Mouse (Mus musculus) right cerebral cortex, postnatal 4 days (tissue): ENCODE measurements around the gene Vps53.
"Not testable (repeated sequence)": the region's sequence is repeated elsewhere in the genome, so short reads cannot be mapped to it uniquely, and the experiment has no call there.

Experiments
- DNase-seq: peaks from one replicate; pipeline ENCODE4 v3.0.0-alpha.2; 2022

The Vps53 gene

DNA sequence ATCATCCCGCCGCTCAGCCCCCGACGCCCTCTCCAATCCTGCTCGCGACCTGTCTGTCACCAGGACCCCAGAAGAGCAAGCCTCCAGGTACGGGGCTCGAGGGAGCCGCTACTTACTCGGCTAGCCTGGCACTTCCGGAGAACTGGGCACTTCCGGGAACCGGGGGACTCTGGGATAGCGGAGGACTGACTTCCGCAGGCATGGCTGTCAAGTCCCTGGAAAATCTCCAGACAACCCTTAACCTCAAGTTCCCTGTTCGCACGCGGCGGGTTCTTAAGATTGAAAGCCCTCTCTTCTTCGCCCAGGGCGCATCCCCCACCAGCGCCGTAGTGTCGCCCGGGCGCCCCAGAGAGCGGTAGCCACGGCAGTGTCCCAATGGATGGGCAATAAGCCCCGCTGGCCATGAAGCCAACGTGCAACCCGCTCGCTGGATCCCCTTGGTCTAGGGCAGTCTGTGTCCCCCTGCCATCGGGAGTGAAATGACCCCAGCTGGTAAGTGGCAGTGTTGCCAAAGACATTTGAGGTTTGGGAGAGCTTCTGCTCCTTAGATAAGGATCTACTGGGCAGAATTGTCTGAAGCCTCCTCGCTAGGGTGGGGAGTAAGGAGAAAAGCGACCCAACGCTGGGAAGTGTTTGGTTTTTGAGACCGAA lies at the start of gene Vps53, which contains the start of gene Fam57a:
Gene Vps53 (minus strand): TSS at position 153 of the 651 bp plus-strand sequence.
Gene Fam57a (plus strand): TSS at position 177 of the 651 bp plus-strand sequence.
- DNase-seq: peak; percentile 79

GRCm38 (mm10) chr11:76225051-76225450 lies 45.6 kb upstream of the Vps53 start:
- no peak for DNase-seq

DNA sequence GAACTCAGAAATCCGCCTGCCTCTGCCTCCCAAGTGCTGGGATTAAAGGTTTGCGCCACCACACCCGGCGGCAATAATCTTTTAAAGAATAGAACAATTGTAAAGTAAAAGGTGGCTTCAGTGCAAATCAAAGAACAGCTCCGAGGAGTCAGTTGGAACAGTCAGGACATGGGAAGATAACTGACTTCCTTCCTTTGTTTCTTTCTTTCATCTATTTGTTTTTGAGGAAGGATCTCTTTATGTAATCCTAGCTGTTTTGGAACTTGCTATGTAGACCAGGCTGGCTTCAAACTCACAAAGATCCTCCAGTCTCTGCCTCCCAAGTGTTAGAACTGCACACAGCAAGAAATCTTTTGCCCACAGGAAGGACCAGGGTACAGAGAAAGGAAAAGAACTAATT lies 45.2 kb upstream of the Vps53 start:
- no peak for DNase-seq

- peak; percentile 97 for DNase-seq
Measured at GRCm38 (mm10) chr11:76217390-76217800, 37.9 kb upstream of the Vps53 start, which contains the start of the genes Dbil5 and Gemin4. Gene Dbil5, plus strand, starts transcription at chr11:76217608. Gene Gemin4, minus strand, starts transcription at chr11:76217664.

- DNase-seq: peak; percentile 43
Measured at GRCm38 (mm10) chr11:76216681-76217389, 37.4 kb upstream of the Vps53 start.

DNA sequence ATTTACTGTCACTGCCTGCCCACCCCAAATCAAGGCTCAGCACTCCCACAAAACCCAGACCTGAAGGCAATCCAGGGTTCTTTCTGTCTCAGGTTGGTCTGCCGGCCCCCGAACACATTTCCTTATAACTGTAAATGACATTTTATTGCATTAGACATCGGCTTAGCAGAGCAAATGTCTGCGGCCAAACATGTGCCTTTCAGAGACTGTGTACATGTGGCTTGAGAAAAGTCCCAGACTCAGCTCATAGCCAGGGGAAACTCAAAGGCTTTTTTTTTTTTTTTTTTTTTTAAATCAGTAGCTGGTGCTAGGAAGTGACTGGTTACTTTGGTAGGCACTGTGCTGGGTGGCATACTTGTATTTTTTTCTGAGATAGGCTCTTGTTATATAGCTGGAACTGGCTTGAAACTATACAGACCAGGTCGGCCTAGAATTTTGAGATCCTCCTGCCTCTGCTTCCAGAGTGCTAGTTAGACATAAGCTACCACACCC lies 36.6 kb upstream of the Vps53 start:
- no peak for DNase-seq

DNA sequence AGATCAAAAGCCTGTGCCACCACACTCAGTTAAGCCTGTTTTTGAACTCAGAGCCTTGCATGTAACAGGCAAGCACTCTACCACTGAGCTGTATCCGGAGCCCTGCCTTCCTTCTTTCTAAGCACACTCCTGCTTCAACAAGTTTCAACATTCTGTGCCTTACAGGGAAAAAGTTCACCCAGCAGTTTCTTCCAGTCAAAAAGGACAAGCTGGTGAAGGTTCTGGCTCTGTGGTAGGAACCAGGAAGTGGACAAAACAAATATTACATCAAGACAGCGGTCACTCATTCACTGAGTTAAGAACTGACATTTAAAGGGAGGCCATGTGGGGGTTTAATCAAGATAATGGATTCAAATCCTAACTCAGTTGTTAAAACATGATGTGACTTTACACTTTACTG lies 35.6 kb upstream of the Vps53 start:
- DNase-seq: no peak

- DNase-seq: no peak
Measured at GRCm38 (mm10) chr11:76213841-76214240, 34.4 kb upstream of the Vps53 start.

GRCm38 (mm10) chr11:76211595-76211994 lies 32.1 kb upstream of the Vps53 start:
- not testable (repeated sequence) for DNase-seq

GRCm38 (mm10) chr11:76210228-76210985 lies 31.0 kb upstream of the Vps53 start:
- no peak for DNase-seq

- no peak for DNase-seq
Measured at GRCm38 (mm10) chr11:76206793-76207192, 27.3 kb upstream of the Vps53 start.

- peak; percentile 85 for DNase-seq
Measured at GRCm38 (mm10) chr11:76201761-76202674, 22.6 kb upstream of the Vps53 start.

GRCm38 (mm10) chr11:76196977-76197469 lies 17.6 kb upstream of the Vps53 start:
- no peak for DNase-seq

DNA sequence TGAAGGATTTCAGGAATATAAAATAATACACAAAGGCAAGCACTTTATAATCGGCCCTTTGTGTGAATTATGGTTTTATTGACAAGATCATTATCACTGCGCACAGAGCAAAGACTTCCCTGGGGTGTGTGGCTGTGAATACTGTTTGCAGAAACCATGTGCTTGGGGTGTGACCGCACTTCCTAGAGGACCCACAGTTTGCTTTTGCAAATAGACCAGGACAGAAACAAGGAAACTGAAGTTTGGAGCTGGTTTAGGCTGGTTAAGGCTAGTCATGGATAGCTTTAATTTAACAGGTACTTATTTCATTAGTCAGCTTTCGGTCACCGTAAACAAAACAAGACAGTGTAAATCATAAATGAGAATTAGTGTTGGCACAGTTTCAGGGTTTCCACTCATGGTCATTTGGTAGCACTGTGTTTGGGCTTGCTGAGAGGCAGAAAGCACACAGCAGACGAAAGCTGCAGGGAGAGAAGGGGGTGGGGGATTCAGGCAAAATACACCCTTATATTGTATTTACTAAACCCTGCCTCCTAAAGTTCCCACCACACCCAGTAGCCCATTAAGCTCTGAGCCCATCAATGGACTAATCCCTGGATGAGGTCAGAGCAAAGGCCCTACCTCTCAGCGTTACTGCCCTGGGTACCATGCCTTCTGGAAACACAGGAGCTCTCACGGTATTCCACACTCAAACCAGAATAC lies 17.0 kb upstream of the Vps53 start:
- no peak for DNase-seq

- DNase-seq: no peak
Measured at GRCm38 (mm10) chr11:76186908-76187307, 7.5 kb upstream of the Vps53 start.

- no peak for DNase-seq
Measured at GRCm38 (mm10) chr11:76183745-76184144, 4.3 kb upstream of the Vps53 start.

DNA sequence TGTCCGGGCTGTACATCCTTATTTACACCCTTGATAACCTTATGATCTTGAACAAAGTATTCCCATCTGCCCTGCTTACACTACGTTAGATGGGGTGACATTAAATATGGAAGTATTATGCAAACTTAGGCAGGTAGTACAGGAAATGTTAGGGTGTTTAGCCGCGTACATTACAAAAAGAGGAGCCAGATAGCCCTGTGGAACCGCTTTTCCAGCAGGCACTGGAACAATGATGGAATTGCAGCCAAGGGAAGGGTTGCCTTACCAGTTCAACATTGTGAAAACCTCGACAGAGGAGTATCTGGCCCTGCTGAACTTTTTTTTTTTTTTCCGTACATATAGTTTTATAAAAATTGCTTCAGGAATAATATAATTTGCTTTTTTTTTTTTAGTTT lies 696 bp upstream of the Vps53 start:
- no peak for DNase-seq

DNA sequence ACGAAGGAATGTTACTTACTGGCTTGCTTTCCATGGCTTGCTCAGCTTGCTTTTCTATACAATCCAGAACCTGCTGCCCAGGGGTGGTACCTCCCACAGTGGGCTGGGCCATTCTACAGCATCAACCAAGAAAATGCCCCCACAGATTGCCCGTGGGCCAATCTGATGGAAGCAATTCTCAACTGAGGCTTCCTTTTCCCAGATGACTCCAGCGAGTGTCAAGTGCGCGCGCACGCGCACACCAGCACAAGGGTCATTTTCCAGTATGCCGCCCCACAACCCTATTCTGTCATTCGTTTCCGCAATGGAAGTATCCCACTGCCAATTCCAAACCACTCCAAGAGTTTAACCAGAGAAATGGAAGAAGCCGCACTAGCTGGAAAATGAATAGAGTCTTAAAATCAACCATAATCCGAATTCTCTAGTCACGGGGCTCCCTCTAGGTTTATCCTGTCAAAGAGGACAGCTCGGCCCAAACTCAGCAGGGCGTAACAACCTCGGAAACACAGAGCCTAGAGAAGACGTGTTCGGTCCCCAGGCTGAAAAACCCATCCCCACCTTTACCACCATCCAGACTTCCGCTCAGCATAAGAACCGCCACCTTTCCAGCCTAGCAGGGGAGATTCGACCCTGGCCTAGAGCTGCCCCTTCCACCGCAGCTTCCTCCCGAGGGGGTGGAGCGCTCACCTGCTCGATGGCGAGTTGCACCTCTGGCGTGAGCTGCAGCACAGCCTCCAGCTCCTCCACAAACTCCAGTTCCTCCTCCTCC lies 537 bp downstream of the Vps53 start:
- peak; percentile 42 for DNase-seq

DNA sequence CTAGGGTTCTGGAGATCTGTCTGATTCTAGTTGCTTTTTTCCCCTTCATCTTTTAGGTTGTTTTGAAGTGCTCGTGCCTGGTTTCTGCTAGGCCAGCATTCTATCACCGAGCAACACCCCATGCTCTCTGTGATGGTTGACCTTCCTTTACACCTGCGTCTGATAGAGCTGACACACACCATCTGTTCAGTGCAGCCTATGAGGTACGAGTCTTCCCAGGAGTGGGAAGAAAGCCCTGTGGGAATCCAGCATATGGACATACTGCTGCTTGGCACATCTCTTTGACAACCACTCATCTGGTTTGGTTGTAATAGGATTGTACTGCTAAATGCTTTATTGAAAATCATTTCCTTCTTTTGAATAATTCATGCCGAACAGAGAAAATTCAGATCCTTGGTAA lies 9.2 kb downstream of the Vps53 start:
- DNase-seq: no peak

DNA sequence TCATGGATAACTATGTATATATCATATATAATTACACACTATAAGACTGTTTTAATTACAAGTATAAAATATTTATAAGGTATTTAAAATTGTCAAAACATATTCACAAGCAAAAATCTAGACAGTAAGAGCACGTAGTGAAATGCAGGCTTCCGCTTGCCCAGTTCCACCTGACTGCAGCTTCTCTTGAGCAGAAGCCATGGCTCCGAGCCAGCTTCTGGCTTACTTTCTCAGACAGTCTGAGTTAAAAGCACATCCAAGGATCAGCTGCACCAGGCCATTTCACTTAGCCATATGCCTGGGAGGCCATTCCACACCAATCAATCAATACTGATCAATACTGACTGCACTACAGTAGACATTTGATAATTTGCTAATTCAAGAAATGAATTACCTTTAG lies 10.5 kb downstream of the Vps53 start:
- DNase-seq: no peak
